Mouse (Mus musculus): ENCODE results near the gene A630095N17Rik.

A630095N17Rik gene

GRCm38 (mm10) chr1:75180741-75181140 is 51.2 kb downstream of the A630095N17Rik start:
- ATAC-seq (ENCODE audit: insufficient number of reproducible peaks, low FRiP score, low TSS enrichment) = no peak

DNA sequence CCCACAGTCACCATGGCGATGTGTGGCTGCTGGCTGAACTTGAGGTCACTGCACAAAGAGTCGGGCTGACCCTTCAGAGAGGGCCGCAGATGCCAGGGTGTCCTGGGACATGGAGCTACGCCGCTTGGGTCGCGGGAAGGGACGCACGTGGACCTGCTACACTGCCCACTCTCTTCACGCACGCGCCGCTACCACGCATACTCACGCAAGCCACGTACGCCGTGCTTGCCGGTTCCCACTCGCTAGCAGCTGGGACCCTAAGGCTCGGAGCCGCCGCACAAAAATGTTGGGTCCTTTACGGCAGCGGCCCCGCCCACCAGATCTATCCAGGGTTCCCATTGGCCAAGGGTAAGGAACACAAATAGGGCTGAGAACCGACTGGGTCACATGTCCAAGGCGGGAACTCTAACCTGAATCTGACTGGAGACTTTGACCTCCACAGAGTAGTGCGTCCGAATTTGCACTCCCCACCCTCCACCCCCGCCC is 51.8 kb downstream of the A630095N17Rik start, which contains the start of gene Abcb6:
TSS of gene Abcb6 (minus strand) at position 288 of the 486 bp plus-strand sequence.
- ATAC-seq (ENCODE audit: insufficient number of reproducible peaks, low FRiP score, low TSS enrichment) = peak; percentile 82

- 0 out of 2 replicates have a peak, but pooled peaks have one; percentile 27 for ATAC-seq (ENCODE audit: insufficient number of reproducible peaks, low FRiP score, low TSS enrichment)
These were observed 52.4 kb downstream of the A630095N17Rik start for GRCm38 (mm10) chr1:75179334-75180104.

Measured in cerebellum, adult (tissue).